28 mouse cellular contexts compared by ENCODE assay signal in the genomic region with DNA sequence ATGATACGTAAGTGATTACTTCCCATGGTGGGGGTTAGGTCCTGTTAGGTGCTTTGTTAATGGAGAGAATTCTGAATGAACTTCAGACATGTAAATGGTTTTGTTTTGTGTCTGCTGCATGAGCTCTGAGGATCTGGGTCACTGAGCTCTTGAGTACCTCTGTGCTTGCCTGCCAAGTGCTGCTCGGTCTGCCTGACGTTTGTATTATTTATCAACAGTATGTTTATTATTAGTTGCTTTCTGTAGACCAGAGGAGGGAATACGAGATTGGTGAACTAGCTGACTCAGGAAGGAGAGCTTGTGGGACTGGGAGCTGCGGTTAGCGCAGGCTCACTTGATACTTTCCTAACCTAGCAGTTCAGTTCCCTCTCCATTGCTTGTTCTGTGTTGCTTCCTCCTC.
DNase-seq lines count a peak whose midpoint lies in the region; ATAC-seq and TF ChIP-seq lines count a peak whose summit lies in the region.
"Had no signal": no experiment of that assay in that cellular context is flagged by ENCODE, and none has a peak within 500 bp of the region (broad histone marks: within the 10 kb centered on the region; RNA-seq: fewer than 3 reads in every experiment).

No protein-coding gene starts in this region.

- no peak overlapping the region for H3K9ac ChIP-seq in heart, adult 2 months (ENCODE audit: low read depth, low read length)
- H3K9ac ChIP-seq in hindbrain, postnatal 0 days (replicated peaks; ENCODE audit: low read length): no peak overlapping the region
- no peak overlapping the region for H3K9ac ChIP-seq in hindbrain, embryonic 12.5 days
- H3K9ac ChIP-seq: embryonic facial prominence, embryonic 12.5 days; forebrain, embryonic 12.5 days; forebrain, embryonic 15.5 days; heart, embryonic 15.5 days; hindbrain, embryonic 13.5 days had no signal

- no peak for ATAC-seq in hindbrain, postnatal 0 days
- ATAC-seq in hindbrain, embryonic 12.5 days (ENCODE audit: low FRiP score): no peak
- ATAC-seq: activated CD4-positive, CD25-positive, alpha-beta regulatory T cell, adult 4 months; CD4-positive, CD25-positive, alpha-beta regulatory T cell, adult 4 months; forebrain, embryonic 15.5 days; hindbrain, embryonic 16.5 days; inflammation-experienced regulatory T-cells, adult 6 months; intestine, embryonic 16.5 days had no signal

- H3K4me1 ChIP-seq in heart, adult 2 months (ENCODE audit: control insufficient read depth, insufficient read depth, low read length): peaks cover 17% of the 10 kb centered on the region
- H3K4me1 ChIP-seq in heart, embryonic 10.5 days: peaks cover 46% of the 10 kb centered on the region
- peaks cover 7% of the 10 kb centered on the region; the same call in 1 of the 2 replicates for H3K4me1 ChIP-seq in hindbrain, postnatal 0 days (ENCODE audit: insufficient read depth, low read length)
- H3K4me1 ChIP-seq in hindbrain, embryonic 12.5 days: peaks cover 20% of the 10 kb centered on the region
- H3K4me1 ChIP-seq: forebrain, embryonic 12.5 days had no signal

- H3K36me3 ChIP-seq in heart, adult 2 months (ENCODE audit: control insufficient read depth, insufficient read depth, low read length): no peaks in the 10 kb centered on the region
- H3K36me3 ChIP-seq in heart, embryonic 10.5 days: no peaks in the 10 kb centered on the region
- H3K36me3 ChIP-seq in hindbrain, postnatal 0 days (ENCODE audit: insufficient read depth, low read length): no peaks in the 10 kb centered on the region
- H3K36me3 ChIP-seq in hindbrain, embryonic 12.5 days: no peaks in the 10 kb centered on the region
- H3K36me3 ChIP-seq: embryonic facial prominence, embryonic 12.5 days; forebrain, embryonic 12.5 days; forebrain, embryonic 15.5 days; heart, embryonic 15.5 days; hindbrain, embryonic 13.5 days had no signal

- TF ChIP-seq CTCF in heart, adult 2 months (IDR thresholded peaks at IDR 0.05): no peak
- TF ChIP-seq CTCF in hindbrain, postnatal 0 days (IDR thresholded peaks at IDR 0.05; ENCODE audit: low read depth): no peak

- H3K27ac ChIP-seq in heart, adult 2 months: peak overlapping the region; percentile 40
- H3K27ac ChIP-seq in heart, embryonic 10.5 days: no peak overlapping the region
- no peak overlapping the region for H3K27ac ChIP-seq in hindbrain, postnatal 0 days
- H3K27ac ChIP-seq in hindbrain, embryonic 12.5 days: no peak overlapping the region
- H3K27ac ChIP-seq: embryonic facial prominence, embryonic 12.5 days; forebrain, embryonic 12.5 days; forebrain, embryonic 15.5 days; heart, embryonic 15.5 days; hindbrain, embryonic 13.5 days had no signal

- H3K4me2 ChIP-seq in hindbrain, postnatal 0 days (ENCODE audit: low read depth, low read length): no peak overlapping the region
- H3K4me2 ChIP-seq in hindbrain, embryonic 12.5 days (replicated peaks): no peak overlapping the region
- H3K4me2 ChIP-seq: embryonic facial prominence, embryonic 12.5 days; forebrain, embryonic 12.5 days; forebrain, embryonic 15.5 days; heart, embryonic 15.5 days; hindbrain, embryonic 13.5 days had no signal

- TF ChIP-seq POLR2A in heart, adult 2 months (IDR thresholded peaks at IDR 0.05; ENCODE audit: insufficient read depth, low read depth, low read length): no peak

- H3K27me3 ChIP-seq in heart, adult 2 months (ENCODE audit: control insufficient read depth, insufficient read depth, low read length): no peaks in the 10 kb centered on the region
- no peaks in the 10 kb centered on the region; the same call in 1 of the 2 replicates for H3K27me3 ChIP-seq in heart, embryonic 10.5 days (ENCODE audit: insufficient read depth, poor library complexity, severe bottlenecking)
- no peaks in the 10 kb centered on the region for H3K27me3 ChIP-seq in hindbrain, postnatal 0 days (ENCODE audit: insufficient read depth, low read length)
- H3K27me3 ChIP-seq in hindbrain, embryonic 12.5 days: no peaks in the 10 kb centered on the region
- H3K27me3 ChIP-seq: embryonic facial prominence, embryonic 12.5 days; forebrain, embryonic 12.5 days; forebrain, embryonic 15.5 days; heart, embryonic 15.5 days; hindbrain, embryonic 13.5 days had no signal

- H3K9me3 ChIP-seq in heart, embryonic 10.5 days: no peaks in the 10 kb centered on the region
- H3K9me3 ChIP-seq in hindbrain, postnatal 0 days (ENCODE audit: low read length): no peaks in the 10 kb centered on the region
- no peaks in the 10 kb centered on the region for H3K9me3 ChIP-seq in hindbrain, embryonic 12.5 days (replicated peaks)
- H3K9me3 ChIP-seq: embryonic facial prominence, embryonic 12.5 days; forebrain, embryonic 12.5 days; forebrain, embryonic 15.5 days; heart, embryonic 15.5 days; hindbrain, embryonic 13.5 days had no signal

- no peak for DNase-seq in heart, adult 2 months
- no peak for DNase-seq in heart, embryonic 10.5 days (ENCODE audit: low spot score)
- peak; percentile 22 for DNase-seq in hindbrain, postnatal 0 days (ENCODE audit: low spot score)
- DNase-seq in retina, postnatal 1 day: peak; percentile 40
- DNase-seq in retina, embryonic 14.5 days (ENCODE audit: low spot score): no peak
- no peak for DNase-seq in layer of hippocampus, adult 9-11 months
- DNase-seq: adrenal gland, adult 8-10 months; adrenal gland, postnatal 25 days; cerebellum, adult 11-12 months; cerebellum, adult 8-10 months; cerebellum, postnatal 10 days; cerebellum, postnatal 36 days; embryo, embryonic 11 days; gastrocnemius, postnatal 14 days; heart, adult 11 months; kidney, adult 18-20 months had no signal

- no peaks in the 10 kb centered on the region for H3K79me2 ChIP-seq in heart, adult 2 months (replicated peaks; ENCODE audit: control insufficient read depth, insufficient read depth, low read length)

- 51% methylated on average over 6 of the region's 6 CpGs for WGBS in heart, adult 2 months
- WGBS in heart, embryonic 10.5 days: 72% methylated on average over 6 of the region's 6 CpGs
- WGBS in hindbrain, postnatal 0 days: 47% methylated on average over 6 of the region's 6 CpGs
- 62% methylated on average over 6 of the region's 6 CpGs for WGBS in hindbrain, embryonic 12.5 days

- no peak overlapping the region for H3K4me3 ChIP-seq in heart, adult 2 months
- no peak overlapping the region for H3K4me3 ChIP-seq in heart, embryonic 10.5 days
- no peak overlapping the region for H3K4me3 ChIP-seq in hindbrain, postnatal 0 days (ENCODE audit: low read length)
- H3K4me3 ChIP-seq in hindbrain, embryonic 12.5 days: no peak overlapping the region
- H3K4me3 ChIP-seq: embryonic facial prominence, embryonic 12.5 days; erythroblast, embryonic 14.5 days; forebrain, embryonic 12.5 days; forebrain, embryonic 15.5 days; heart, embryonic 15.5 days; hindbrain, embryonic 13.5 days had no signal

- TF ChIP-seq EP300 in heart, adult 2 months (IDR thresholded peaks at IDR 0.05; ENCODE audit: insufficient read depth, low read depth, low read length): 0 out of 2 replicates have a peak, but pooled peaks have one; percentile 10

- intact Hi-C loops in heart, adult 2 months (cut with DNase I): loop anchor here (5.0 kb wide), 4 partner anchors 39 to 244 kb away; no protein-coding TSS in a partner anchor

Comparison
In these comparisons a context has a peak if more than half of its experiments do, and no peak if none do; other contexts are left out.
1. DNase-seq: peak in hindbrain, postnatal 0 days (single experiment) and retina, postnatal 1 day (single experiment); none in heart, adult 2 months (0 of 2), heart, embryonic 10.5 days (single experiment), retina, embryonic 14.5 days (single experiment) and layer of hippocampus, adult 9-11 months (single experiment).